Mouse (Mus musculus): ENCODE measurements around the gene Sft2d2. TPM values are rescaled to one million over a fixed set of nuclear protein-coding genes. Genes with fewer than 3 reads are reported as not detected.
A peak's percentile ranks its signal among the peaks of the same experiment; 100 is the strongest.

Sft2d2 gene
- polyA plus RNA-seq, 1 experiment = 6.9 TPM

DNA sequence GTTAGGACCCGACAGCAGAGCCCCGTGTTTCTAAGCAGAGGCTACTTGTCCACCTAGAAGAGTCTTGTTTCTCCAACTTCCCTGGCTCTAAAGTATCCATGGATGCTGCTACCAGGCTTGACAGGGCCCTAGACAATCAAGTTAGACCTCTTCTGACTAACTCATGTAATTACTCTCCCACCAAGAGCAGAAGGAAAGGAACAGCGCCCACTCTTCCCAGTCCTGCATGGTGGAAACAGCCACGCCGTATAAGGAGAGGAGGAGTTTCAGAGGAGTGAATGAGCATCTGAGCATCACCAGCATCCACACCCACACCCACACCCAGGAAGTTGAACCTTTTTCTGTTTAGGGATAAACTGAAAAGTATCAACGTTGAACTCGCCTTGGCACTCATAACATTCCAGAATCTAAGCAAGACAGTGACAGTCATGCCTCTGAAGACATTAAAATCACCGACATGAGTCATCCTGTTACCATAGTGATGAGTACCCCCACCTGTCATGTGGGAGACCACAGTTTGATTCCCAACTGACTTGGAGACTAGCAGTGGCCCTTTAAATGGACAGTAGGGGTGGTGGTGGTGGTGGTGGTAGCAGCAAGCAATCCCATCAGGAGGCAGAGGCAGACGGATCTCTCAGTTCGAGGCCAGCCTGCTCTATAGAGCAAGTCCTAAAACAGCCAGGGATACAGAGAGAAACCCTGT lies 3.5 kb downstream of the Sft2d2 start:
- peaks cover 13% of the 10 kb centered on the region for H3K79me2 ChIP-seq (ENCODE audit: control insufficient read depth, insufficient read depth)
- H3K27me3 ChIP-seq (ENCODE audit: control insufficient read depth, insufficient read depth, insufficient read length) = no peaks in the 10 kb centered on the region
- TF ChIP-seq MYOG (IDR thresholded peaks at IDR 0.05; ENCODE audit: control insufficient read depth, extremely low read depth, insufficient read length) (no peak), MYOD1 (IDR thresholded peaks at IDR 0.05; ENCODE audit: control insufficient read depth, insufficient read length, low read depth) (peak; percentile 89)
- H3K36me3 ChIP-seq (ENCODE audit: control insufficient read depth, insufficient read depth) = no peaks in the 10 kb centered on the region
- H3K79me3 ChIP-seq (ENCODE audit: low read depth) = peaks cover 7% of the 10 kb centered on the region
- H3ac ChIP-seq (ENCODE audit: control insufficient read depth, insufficient read length, low read depth) = no peak overlapping the region
- no peak overlapping the region for H3K4me3 ChIP-seq (ENCODE audit: insufficient read depth, poor library complexity, severe bottlenecking)

DNA sequence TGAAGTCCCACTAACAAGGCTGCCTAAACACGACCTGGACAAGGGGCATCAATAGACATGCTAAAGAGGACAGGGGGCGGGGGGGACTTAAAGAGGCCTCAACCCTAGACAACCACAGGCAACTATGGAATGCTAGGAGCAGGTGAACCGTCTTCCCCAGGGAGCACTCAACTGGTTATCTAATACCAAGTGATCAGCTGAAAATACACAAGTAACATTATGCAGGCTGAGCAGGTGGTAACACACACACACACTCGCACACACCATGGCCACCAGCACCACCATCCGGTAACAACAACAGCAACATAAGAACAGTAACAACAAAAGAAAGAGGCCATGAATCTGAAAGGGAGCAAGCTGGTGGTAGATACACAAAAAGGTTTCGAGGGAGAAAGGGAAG lies 4.2 kb downstream of the Sft2d2 start:
- no peak for TF ChIP-seq MYOG (IDR thresholded peaks at IDR 0.05; ENCODE audit: control insufficient read depth, extremely low read depth, insufficient read length)
- peak; percentile 56 for TF ChIP-seq MYOD1 (IDR thresholded peaks at IDR 0.05; ENCODE audit: control insufficient read depth, insufficient read length, low read depth)
- H3K79me2 ChIP-seq (ENCODE audit: control insufficient read depth, insufficient read depth) = peaks cover 13% of the 10 kb centered on the region
- H3K4me3 ChIP-seq (ENCODE audit: insufficient read depth, poor library complexity, severe bottlenecking) = no peak overlapping the region
- H3K79me3 ChIP-seq (ENCODE audit: low read depth) = peaks cover 7% of the 10 kb centered on the region
- no peak overlapping the region for H3ac ChIP-seq (ENCODE audit: control insufficient read depth, insufficient read length, low read depth)
- H3K27me3 ChIP-seq (ENCODE audit: control insufficient read depth, insufficient read depth, insufficient read length) = no peaks in the 10 kb centered on the region
- no peaks in the 10 kb centered on the region for H3K36me3 ChIP-seq (ENCODE audit: control insufficient read depth, insufficient read depth)

DNA sequence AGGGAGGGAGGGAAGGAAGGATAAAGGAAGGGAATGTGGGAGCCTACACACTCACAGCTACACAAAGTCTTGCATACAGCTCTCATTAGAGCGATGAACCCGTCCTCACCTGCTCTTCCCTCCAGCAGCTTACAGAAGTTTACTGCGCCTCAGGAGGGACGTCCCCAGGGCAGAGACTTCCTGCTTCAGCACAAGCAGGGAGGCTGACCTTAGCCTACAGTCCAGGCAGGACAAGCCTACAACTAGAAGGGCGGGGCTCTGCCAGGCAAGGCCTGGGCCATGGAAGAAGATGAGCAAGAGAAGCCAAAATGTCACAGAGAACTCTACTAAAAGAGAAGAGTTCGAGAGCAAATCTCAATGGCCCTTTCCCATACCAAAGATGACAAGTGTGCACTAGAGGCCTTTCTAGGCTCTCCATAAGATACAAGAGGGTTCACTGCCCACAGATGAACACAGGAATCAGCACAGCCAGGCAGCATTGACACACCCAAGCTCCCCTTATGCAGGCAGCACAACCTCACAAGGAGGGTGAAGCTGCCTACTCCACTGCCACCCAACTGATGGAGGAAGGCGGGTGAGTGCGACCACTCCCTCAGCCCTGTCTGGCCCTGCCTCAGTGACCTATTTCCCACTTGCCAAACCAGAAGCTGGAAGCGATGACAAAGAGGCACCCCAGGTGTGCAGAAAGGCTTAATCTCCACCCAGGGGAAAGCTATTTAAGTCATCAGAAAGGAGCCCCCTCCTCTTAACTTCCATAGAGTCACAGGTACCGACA lies 5.2 kb downstream of the Sft2d2 start:
- Histone ChIP-seq H3K27me3 (ENCODE audit: control insufficient read depth, insufficient read depth, insufficient read length) (no peaks in the 10 kb centered on the region), H3K79me3 (ENCODE audit: low read depth) (peaks cover 7% of the 10 kb centered on the region), H3K36me3 (ENCODE audit: control insufficient read depth, insufficient read depth) (no peaks in the 10 kb centered on the region), H3K4me3 (ENCODE audit: insufficient read depth, poor library complexity, severe bottlenecking) (no peak overlapping the region), H3K79me2 (ENCODE audit: control insufficient read depth, insufficient read depth) (peaks cover 13% of the 10 kb centered on the region), H3ac (ENCODE audit: control insufficient read depth, insufficient read length, low read depth) (no peak overlapping the region)
- TF ChIP-seq CEBPB (IDR thresholded peaks at IDR 0.05; ENCODE audit: low read depth) = no peak
- no peak for TF ChIP-seq USF1 (IDR thresholded peaks at IDR 0.05; ENCODE audit: low read depth)
- no peak for TF ChIP-seq MYOG (IDR thresholded peaks at IDR 0.05; ENCODE audit: control insufficient read depth, extremely low read depth, insufficient read length)
- TF ChIP-seq MYOD1 (IDR thresholded peaks at IDR 0.05; ENCODE audit: control insufficient read depth, insufficient read length, low read depth) = no peak

DNA sequence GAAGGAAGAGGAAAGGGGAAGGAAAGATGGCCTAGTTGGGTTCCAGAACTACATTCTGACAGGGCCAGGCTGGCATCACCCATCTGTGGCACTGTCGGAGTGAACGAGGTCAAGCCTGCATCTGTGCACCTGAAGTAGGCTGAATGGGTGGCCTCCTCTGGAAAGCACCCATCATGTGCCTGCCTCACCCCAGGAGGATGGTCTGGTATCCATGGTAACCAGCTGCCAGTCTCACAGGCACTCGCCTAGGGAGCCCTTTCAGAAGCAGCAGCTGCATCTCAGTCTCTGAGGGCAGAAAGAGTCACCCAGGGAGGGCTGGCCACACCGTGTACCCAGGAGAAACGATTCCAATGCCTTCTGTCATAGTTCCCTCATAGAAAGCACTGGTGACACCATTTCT lies 6.9 kb downstream of the Sft2d2 start:
- Histone ChIP-seq H3K4me3 (ENCODE audit: insufficient read depth, poor library complexity, severe bottlenecking) (no peak overlapping the region), H3K79me3 (ENCODE audit: low read depth) (peaks cover under 1% of the 10 kb centered on the region), H3K36me3 (ENCODE audit: control insufficient read depth, insufficient read depth) (no peaks in the 10 kb centered on the region), H3K79me2 (ENCODE audit: control insufficient read depth, insufficient read depth) (peaks cover 1% of the 10 kb centered on the region), H3ac (ENCODE audit: control insufficient read depth, insufficient read length, low read depth) (no peak overlapping the region), H3K27me3 (ENCODE audit: control insufficient read depth, insufficient read depth, insufficient read length) (no peaks in the 10 kb centered on the region)
- TF ChIP-seq FOSL1 (IDR thresholded peaks at IDR 0.05; ENCODE audit: insufficient read depth, low read length, poor library complexity, severe bottlenecking) = no peak
- no peak for TF ChIP-seq CEBPB (IDR thresholded peaks at IDR 0.05; ENCODE audit: low read depth)
- no peak for TF ChIP-seq MYOD1 (IDR thresholded peaks at IDR 0.05; ENCODE audit: control insufficient read depth, insufficient read length, low read depth)
- TF ChIP-seq USF1 (IDR thresholded peaks at IDR 0.05; ENCODE audit: low read depth) = no peak
- no peak for TF ChIP-seq MAX (IDR thresholded peaks at IDR 0.05)
- no peak for TF ChIP-seq MYOG (IDR thresholded peaks at IDR 0.05; ENCODE audit: control insufficient read depth, extremely low read depth, insufficient read length)
- no peak for TF ChIP-seq CTCF (IDR thresholded peaks at IDR 0.05; ENCODE audit: control insufficient read depth, insufficient read depth, insufficient read length)

DNA sequence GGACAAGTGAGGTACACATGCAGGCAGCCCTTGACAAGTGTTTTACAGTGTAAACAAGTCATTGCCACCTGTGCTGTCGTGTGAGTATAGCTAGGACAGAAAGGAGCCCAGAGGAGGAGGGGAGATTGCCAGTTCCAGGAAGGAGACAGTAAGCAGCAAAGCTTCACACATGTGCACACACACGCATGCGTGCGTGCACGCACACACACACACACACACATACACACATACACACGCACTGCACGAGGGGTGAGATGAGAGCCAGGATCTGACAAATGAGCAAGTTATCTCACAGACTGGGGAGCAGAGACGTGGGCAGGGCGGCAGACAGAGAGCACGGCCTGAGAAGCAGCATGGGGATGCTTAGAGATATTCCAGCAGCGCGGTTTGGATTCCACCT lies 7.7 kb downstream of the Sft2d2 start:
- no peak for TF ChIP-seq MYOD1 (IDR thresholded peaks at IDR 0.05; ENCODE audit: control insufficient read depth, insufficient read length, low read depth)
- TF ChIP-seq CEBPB (IDR thresholded peaks at IDR 0.05; ENCODE audit: low read depth) = no peak
- TF ChIP-seq CTCF (IDR thresholded peaks at IDR 0.05; ENCODE audit: control insufficient read depth, insufficient read depth, insufficient read length) = no peak
- no peak for TF ChIP-seq MAX (IDR thresholded peaks at IDR 0.05)
- no peak for TF ChIP-seq USF1 (IDR thresholded peaks at IDR 0.05; ENCODE audit: low read depth)
- TF ChIP-seq FOSL1 (IDR thresholded peaks at IDR 0.05; ENCODE audit: insufficient read depth, low read length, poor library complexity, severe bottlenecking) = no peak
- TF ChIP-seq MYOG (IDR thresholded peaks at IDR 0.05; ENCODE audit: control insufficient read depth, extremely low read depth, insufficient read length) = no peak

DNA sequence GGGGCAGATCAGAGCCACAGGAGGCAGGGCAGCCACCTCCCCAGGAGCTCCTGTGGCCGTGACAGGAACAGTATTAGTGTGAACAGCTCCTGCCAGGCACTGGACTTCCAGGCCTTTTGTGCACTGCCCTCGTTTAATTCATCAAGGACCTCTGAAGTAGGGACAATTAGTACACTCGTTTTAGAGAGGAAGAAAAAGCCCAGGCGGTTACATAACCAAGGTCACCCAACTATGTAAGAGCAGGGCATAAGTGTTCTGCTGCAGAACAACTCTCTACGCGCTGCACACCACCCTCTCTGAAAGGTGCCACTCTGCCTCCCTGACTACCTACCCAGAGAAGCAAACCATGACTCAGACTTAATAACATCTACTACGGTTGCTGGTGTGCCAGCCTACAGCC lies 9.1 kb downstream of the Sft2d2 start:
- Histone ChIP-seq H3K79me3 (ENCODE audit: low read depth) (no peaks in the 10 kb centered on the region), H3K4me3 (ENCODE audit: insufficient read depth, poor library complexity, severe bottlenecking) (no peak overlapping the region), H3K27me3 (ENCODE audit: control insufficient read depth, insufficient read depth, insufficient read length) (no peaks in the 10 kb centered on the region), H3K36me3 (ENCODE audit: control insufficient read depth, insufficient read depth) (no peaks in the 10 kb centered on the region), H3K79me2 (ENCODE audit: control insufficient read depth, insufficient read depth) (no peaks in the 10 kb centered on the region), H3ac (ENCODE audit: control insufficient read depth, insufficient read length, low read depth) (no peak overlapping the region)
- no peak for TF ChIP-seq MAX (IDR thresholded peaks at IDR 0.05)
- no peak for TF ChIP-seq FOSL1 (IDR thresholded peaks at IDR 0.05; ENCODE audit: insufficient read depth, low read length, poor library complexity, severe bottlenecking)
- no peak for TF ChIP-seq CEBPB (IDR thresholded peaks at IDR 0.05; ENCODE audit: low read depth)
- TF ChIP-seq MYOG (IDR thresholded peaks at IDR 0.05; ENCODE audit: control insufficient read depth, extremely low read depth, insufficient read length) = no peak
- TF ChIP-seq MYOD1 (IDR thresholded peaks at IDR 0.05; ENCODE audit: control insufficient read depth, insufficient read length, low read depth) = no peak
- no peak for TF ChIP-seq CTCF (IDR thresholded peaks at IDR 0.05; ENCODE audit: control insufficient read depth, insufficient read depth, insufficient read length)
- TF ChIP-seq USF1 (IDR thresholded peaks at IDR 0.05; ENCODE audit: low read depth) = no peak

More for the DNA sequence above, 7.7 kb downstream of the Sft2d2 start:
- Histone ChIP-seq H3K36me3 (ENCODE audit: control insufficient read depth, insufficient read depth) (no peaks in the 10 kb centered on the region), H3K79me2 (ENCODE audit: control insufficient read depth, insufficient read depth) (no peaks in the 10 kb centered on the region), H3K79me3 (ENCODE audit: low read depth) (no peaks in the 10 kb centered on the region), H3K27me3 (ENCODE audit: control insufficient read depth, insufficient read depth, insufficient read length) (no peaks in the 10 kb centered on the region), H3K4me3 (ENCODE audit: insufficient read depth, poor library complexity, severe bottlenecking) (no peak overlapping the region), H3ac (ENCODE audit: control insufficient read depth, insufficient read length, low read depth) (no peak overlapping the region)

Measured in C2C12 (cell line).